Mouse (Mus musculus): ENCODE results near the gene Arl3.
A peak's percentile ranks its signal among the peaks of the same experiment; 100 is the strongest.

The Arl3 gene

DNA sequence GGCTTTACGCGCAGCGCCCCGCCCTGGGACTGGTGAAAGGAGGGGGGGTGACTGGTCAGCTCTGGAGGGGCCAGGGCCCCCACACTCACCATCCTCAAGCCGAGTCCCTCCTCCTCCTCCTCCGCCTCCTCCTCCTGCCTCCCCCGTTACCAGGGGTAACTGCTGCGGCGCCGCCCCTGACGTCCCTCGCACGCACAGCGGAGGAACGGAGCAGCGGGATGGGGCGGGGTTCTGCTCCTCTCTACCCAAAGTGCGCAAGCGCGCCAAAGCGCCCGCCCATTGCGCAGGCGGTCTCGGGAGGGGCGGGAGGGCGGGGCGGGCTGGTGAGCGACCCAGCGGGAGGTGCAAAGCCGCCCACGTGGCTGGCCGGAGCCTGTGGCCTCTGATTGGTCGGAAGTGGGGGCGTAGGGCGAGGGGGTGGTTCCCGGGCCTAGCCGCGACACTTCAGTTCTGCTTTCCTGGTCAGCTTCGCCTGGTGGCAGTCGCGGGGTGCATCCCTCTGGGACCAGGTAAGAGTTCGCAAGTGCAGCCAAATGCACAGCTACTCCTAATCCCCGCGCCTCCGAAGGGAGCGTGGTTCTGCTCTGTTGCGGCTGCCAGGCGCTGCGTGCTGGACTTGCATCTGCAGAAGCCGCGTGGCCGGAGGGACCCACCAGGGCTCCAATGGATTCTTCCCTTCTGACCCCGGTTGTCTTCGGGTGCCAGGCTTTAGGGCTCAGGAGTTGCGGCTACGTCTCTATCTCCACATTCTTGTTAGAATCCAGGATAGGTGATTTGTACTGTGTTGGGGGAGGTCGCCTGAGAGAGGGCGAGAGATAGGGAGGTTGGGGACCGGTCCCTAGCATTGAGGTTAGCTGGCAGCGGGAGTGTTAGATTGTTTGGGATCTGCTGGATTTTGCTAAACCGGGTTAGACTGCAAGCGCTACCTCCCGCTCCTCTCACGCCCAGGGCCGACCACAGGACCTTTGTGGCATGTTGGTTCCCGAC lies at the start of gene Arl3, which contains the start of gene Sfxn2:
Arl3 (minus strand) TSS at position 248 of the 987 bp plus-strand sequence.
Sfxn2 (plus strand) TSS at position 415 of the 987 bp plus-strand sequence.
- peak; percentile 89 for DNase-seq (ENCODE audit: low spot score)

DNA sequence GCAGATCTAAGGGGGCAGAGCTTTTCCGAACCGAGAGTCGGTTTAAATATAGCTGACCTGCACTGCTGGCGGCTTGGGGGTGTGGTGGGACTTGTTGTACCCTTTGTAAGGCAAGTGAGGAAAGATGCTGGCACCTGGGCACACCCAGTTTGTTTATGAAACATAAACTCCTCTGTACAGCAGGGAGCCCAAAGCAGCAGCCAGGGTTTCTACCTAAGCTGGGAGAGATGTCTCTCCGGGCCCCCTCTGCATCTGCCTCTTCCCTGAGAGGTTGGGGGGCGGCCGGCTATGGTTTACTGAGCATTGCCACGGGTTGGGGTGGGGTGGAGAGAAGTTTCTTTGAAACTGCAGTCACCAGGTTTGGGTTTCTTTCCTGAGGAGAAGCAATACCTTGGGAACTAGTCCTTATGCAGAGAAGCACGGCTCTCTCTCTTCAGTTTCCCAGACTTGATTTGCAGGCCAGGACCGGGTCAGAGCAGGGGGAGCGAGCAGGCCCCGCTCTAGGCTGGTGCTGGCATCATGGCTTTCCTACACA lies 49.7 kb upstream of the Arl3 start:
- no peak for DNase-seq (ENCODE audit: low spot score)

DNA sequence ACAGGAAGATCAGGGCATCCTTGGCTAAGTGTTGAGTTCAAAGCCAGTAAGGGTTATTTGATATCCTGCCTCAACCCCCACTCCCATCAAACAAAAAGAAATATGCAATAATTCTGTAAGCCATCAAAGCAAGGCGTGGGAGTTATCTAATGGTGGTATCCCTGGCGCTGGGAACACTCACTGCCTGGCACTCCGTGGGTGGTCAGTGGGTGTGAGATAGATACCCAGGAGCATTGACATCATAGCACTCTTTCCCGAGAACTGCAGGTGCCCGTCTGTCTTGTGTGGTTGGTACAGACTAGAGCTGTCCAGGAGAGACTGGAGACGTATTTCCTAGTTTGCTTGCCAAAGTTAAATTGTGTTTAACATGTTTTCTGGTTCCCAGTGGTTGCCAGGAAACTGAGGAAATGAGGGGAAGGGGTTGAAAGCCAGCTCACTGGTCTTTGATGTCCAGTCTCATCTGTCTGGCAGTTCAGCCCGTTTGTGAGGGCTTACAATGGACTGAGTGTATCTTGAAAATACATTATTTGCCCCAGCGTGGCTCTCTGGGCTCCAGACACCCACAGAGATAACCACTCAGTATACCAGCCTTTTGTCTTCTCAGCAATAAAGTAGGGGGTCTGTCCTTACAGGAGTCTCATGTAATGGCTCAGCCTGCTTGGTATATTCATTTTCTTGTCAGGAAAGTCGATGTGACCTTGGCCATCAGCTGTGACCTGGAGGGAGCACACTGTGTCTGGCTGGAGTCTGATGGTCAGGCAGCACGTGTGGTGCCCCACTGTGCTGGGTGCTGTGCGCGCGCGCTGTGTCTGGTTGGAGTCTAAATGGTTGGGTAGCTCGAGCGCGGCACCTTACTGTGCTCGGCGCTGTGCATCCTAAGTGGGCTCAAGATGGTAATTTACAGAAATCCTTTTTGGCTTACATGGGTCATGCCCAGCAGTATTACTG lies 48.5 kb upstream of the Arl3 start:
- DNase-seq (ENCODE audit: low spot score): no peak

DNA sequence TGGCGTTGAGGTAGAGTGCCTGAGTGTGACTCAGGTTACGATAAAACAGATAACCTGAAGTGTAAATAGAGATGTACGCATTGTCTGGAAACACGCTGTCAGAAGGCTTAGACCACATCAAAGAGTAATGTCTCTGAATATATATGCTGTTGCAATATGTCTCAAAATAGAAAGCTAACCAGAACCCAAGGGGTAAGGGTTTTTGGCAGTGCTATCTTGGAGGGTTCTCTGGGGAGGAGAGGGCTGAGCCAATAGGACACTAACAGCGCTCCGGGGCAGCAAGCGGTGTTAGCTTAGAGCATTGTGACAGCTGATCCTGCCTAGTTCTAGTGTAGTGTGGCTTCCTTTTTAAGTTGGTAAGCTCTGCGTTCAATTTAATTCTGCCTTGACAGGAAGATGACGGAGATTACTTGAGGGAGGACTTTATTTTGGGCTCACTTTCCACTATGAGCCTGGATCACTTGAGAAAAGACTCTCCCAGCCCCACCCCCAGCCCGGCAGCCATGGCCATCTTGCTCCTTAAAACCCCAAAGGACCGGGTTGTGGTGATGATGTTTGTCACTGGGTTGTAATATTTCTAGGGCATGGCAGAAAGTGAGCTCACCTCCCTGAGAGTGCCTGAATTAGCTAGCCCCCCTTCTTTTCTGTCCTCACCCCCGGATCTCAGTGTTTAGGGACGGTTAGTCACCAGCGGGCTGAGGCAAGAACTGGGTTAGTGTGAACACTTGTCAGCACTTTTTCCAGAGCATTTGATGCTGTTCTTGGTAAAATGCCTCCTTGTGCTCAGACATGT lies 47.2 kb upstream of the Arl3 start:
- no peak for DNase-seq (ENCODE audit: low spot score)

DNA sequence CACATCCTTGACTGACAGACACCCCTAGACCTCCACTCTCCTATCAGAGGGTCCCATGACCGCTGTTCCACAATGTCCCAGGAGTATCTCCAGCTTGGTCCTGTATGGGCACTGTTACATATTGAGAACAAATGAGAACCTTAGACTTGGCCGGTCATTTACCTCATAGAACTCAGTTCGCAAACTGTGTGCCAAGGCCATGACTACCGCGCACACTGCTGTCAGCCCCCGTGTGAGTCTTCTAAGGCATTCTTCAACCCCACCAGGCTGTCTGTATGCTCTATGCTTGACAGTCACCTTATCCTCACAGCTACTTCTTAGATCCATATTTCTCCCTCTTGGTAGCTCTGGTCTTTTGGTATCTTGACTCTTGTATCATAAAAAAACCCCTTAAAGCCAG lies 46.5 kb upstream of the Arl3 start:
- DNase-seq (ENCODE audit: low spot score): no peak

DNA sequence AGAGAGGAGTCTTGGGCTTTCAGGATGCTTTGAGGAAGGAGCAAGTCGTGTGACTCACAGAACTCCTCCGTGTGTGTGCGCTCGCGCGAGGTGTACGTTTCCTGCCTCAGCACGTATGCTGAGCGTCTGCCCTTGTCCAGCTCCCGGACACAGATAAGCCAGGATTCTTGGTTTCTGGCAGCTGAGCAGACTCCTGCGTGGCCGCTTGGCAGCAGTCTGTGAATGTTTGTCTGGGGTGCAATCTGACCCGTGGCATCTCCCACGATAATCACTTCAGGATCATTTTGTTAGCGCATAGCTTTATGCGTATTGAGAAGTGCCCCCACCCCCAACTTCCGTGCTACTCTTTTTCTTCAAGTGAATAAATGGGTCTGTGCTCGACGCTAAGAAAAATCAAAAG lies 46.0 kb upstream of the Arl3 start:
- DNase-seq (ENCODE audit: low spot score): no peak

DNA sequence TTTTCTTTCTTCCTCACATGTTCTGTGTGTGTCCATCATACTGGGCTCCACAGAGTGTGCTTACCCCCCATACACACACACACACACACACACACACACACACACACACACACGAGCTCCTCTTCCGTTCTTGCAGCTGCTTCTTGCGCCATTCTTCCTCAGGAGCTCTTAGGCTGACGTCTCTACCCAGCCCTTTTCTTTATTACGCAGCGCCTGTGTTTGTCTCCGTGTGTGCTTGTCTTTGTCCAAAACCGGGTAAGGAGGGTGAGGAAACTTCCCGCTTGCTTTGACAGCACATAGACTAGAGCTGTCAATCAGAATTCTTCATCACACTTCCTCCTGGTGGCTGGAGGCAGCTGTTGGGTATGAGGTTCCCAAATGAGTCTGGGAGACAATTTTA lies 45.3 kb upstream of the Arl3 start:
- DNase-seq (ENCODE audit: low spot score): no peak

DNA sequence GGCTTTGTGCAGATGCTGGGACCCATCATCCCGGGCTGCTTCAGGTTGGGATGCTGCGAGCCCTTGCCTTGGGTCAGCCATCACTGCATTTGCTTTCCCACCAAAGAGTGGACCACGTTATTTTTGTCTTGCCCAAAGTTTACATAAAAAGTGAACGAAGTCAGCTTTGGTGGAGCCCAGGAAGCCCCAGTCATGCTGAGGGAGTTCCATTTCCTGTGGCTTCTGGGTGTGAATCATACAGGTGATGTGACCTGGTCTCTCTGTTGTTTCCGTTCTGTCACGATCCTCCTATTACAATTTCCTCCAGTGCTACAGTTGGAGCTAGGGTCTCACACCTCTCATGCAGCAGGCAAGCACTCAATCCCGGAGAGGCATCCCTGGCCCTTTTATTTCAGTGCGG lies 44.4 kb upstream of the Arl3 start:
- DNase-seq (ENCODE audit: low spot score): no peak

DNA sequence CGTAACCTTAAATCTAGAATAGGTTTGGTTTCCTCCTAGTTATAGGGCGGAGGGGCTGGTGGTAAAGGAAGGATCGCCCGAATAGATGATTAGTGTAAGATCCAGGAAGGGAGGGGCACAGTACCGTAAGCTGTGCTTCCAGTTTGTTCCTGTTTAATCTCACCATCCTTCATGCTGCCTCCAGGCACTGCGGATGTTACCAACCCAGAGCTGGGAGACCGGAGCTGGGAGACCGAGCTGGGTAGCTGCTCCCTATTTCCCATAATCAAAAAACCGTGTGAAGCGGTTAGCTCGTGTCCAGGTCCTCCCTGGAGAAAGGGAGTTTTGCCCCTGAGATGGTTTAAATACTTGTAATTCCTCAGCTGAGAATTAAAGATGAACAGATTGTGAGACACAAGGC lies 43.4 kb upstream of the Arl3 start:
- DNase-seq (ENCODE audit: low spot score): no peak

DNA sequence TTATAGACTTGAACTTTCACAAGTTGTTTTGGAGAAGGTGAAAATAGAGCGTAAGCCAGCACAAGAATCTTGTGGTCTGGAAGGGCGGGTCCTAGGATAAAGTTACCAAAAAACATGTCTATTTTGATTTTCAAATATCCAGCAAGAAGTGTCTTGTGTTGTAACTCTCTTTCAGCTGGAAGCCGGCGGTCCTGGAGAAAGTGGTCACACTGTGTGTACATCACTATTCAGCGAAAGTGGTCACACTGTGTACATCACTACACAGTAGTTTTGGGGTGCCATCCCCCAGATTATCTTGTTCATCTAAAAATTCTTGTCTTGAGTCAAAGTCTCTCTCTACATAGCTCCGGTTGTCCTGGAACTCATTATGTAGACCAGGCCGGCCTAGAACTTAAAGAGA lies 35.2 kb upstream of the Arl3 start:
- DNase-seq (ENCODE audit: low spot score): no peak

DNA sequence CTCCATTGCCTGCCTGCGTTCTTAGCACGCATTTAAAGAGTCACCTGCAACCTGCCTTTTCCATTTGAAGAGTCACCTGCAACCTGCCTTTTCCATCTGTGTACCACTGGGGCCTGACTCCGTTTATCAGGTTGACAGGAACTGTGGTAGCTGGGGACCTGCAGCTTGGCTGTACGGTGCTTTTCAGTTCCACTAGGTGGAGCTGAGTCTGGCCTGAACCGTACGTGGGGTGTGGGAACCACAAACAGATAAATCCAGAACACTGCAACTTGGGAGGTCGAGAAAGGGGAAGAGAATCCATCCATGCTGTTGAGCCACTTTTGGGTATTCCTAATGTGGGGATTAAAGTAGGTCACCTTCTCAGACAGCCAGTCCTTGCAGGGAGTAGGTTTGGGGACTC lies 34.4 kb upstream of the Arl3 start:
- no peak for DNase-seq (ENCODE audit: low spot score)

DNA sequence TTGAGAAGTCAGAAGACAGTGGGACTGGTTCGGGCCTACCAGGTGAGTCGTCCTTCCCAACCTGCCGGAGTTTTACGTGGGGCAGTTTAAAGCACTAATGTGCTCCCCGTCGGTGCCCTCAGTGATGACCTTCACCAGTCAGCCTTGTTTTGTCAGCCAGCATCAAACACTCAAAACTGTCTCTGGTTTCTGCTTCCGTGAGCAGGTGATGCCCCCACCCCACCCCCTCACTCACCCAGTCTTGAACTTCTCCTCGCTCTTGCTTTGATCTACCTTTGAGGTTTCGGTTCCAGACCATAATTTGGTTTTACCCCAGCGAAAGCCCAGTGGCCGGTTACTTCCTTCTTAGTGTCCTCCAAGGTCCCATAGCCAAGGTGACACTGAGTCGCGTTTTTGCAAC lies 33.7 kb upstream of the Arl3 start:
- no peak for DNase-seq (ENCODE audit: low spot score)

DNA sequence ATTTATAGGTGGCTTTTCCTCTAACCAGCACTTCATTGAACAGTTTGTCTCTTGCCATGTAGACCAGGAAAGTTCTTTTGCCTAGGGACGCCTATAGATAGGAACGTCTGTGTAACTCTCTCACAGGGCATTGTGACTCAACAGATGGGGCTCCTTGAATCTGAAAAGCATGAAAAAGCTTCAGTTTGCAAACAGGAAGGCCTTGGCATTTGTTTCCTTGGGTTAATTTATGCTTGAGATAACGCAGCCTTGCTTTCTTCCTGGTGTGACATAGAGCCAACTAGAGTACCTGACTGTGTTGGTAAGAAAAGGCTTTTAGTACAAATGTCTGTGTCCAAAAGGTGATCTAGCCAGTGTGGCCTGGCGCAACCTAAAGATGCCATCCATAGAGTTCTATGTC lies 29.4 kb upstream of the Arl3 start:
- DNase-seq (ENCODE audit: low spot score): no peak

DNA sequence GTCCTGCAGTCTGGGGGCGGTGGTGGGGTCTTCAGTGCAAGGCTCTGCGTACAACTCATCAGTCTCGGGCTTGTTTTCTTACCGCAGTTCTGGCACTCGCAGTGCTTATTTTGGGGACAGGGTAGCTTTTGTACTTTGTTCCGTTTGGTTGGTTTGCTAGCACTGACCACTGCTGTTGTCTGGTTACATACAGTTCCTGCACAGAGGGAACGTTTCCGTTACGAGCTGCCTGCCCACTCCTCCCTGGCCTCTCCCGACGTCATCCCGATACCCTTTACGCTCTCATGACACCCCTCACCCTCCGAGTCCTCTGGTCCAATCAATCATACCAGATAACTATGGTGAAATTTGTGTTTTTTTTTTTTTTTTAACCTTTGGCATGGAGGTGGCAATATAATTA lies 28.5 kb upstream of the Arl3 start:
- no peak for DNase-seq (ENCODE audit: low spot score)

DNA sequence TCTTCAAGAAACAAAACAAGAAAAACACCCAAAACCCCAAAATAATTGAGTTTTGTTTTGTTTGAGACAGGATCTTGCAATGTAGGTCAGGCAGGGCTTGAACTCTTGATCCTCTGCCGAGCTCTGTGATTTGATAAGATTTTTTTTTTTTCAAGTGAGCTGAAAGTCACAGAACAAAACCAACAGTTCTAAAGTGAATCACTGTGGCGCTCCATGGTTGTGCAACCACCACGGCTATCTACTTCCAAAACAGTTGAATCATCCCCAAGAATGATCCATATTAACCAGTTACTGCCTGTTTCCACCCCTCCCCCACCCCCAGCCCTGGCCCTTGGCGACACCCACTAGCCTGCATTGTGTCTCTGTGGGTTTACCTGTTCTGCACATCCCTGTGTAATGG lies 27.4 kb upstream of the Arl3 start:
- no peak for DNase-seq (ENCODE audit: low spot score)

DNA sequence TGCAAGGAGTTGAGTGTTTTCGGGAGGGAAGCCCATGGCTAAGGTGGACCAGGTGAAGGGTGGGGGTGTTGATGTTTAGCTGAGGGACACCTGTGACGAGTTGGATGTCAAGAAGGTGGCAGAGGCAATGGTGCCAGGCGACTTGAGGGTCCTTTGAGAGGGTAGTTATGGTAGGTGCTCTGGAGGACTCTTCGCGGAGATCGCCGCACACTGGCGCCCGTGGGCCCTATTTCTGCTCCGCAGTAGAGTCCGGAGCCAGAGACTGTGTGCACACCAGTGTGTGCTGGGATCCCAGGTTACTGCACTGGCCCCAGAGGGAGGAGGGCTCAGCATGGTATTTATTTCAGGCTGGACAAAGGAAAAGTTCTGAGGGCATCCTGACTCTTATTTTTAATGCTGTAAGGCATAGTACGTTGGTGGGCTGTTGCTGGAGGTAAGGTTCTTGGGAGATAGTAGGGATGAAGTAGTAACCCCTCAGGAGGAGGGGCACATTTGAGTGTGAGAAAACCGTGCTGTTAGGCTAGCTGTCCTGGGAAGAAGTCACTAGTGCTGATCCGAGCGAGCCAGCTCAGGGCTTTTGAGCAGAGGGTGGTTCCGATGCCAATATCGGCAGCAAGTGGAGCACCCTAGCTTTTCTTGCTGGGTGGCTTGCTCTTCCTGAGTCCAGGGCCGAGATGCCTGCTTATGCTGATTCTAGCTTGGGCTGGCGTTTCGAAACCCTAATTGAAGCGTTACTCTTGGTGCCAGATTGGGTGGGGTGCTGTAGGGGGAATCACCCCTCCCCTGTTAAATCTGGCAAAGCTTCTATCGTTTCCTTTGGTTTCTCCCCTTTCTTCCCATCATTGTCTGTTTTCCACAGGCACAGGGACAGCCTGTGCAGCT lies 26.6 kb upstream of the Arl3 start:
- no peak for DNase-seq (ENCODE audit: low spot score)

DNA sequence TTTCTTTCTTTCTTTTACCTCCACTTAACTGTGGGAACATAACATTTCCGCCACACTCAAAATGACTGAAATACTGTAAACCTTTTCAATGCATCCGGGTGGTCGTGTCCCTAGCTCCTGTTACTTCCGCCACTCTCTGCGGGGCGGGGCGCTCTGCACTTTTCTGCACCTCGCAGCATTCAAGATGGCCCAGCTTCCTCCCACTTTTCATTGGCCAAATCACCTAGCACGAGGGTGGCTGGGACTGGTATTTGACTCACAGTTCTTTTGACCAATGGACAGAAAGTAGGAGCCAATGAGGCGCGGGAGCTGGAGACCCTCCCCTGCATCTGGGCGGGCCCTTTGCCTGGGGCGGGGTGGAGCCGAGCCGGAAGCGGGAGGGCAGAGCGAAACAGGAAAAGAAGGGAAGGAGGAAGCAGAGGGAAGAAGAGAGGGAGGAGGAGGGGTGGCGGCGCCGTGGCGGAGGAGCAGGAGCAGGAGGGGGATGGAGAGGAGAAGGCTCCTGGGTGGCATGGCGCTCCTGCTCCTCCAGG lies 25.8 kb upstream of the Arl3 start, which contains the start of gene Wbp1l:
Wbp1l (plus strand) TSS at position 365 of the 533 bp plus-strand sequence.
- DNase-seq (ENCODE audit: low spot score): peak; percentile 99

DNA sequence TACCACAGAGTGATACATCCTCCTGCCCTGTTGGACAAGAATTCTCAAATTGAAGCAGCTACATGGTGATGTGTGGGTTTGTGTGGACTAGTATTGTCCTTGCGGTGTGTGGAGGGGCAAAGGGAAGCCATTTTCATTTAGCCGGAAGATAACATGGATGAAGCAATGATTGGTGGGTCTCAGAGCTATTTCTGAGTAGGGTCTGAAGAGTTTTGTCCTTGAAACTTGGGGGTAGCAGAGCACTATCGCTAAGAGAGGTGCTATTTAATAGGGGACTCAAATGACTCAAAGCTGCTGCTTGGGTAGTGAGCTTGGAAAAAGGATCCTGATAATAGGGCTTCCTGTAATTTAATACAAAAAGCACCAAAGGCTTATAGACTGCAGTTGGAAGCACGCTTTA lies 25.2 kb upstream of the Arl3 start:
- no peak for DNase-seq (ENCODE audit: low spot score)

DNA sequence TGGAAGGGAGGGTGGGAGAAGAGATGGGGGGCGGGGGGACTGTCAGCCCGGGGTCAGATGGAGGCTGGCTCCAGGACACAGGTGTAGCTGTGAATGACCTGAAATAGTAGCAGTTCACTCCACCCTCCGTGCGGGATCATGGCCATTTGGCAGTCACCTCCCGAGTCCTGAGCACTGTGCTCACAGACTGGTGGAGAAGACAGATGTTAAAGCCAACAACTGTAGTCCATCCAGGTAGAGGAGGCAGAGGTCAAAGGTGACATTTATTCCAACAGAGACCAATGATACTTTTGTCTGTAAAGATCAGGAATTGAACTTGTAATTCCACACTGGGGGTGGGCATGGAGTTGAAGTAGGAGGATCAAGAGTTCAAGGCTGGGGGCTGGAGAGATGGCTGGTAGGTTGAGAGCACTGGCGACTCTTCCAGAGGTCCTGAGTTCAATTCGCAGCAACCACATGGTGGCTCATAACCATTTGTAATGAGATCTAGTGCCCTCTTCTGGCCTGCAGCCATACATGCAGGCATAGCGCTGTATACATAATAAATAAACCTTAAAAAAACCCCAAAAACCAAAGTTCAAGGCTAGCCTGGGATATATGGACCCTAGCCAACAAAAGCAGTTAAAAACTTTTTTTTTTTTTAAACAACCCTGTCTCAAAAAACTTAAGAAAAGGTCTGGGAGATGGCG lies 19.9 kb upstream of the Arl3 start:
- DNase-seq (ENCODE audit: low spot score): no peak

DNA sequence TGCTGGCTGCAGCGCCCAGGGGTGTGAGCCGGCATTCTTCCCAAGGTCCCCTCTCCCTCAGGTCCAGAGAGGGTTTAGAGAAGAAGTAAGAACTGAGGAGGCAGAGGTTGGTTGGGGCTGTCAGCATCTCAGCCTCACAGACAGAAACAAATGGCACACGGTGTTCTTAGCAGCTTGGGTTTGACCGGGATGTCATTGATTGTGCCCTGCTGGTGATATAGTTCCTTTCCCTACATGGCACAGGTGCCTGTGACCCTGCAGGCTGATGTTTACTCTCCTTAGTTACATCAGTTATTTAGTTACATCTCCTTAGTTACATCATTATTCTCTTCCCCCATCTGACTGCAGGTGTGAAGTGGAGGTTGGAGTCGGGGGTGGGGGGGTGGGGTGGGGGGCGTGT lies 18.6 kb upstream of the Arl3 start:
- DNase-seq (ENCODE audit: low spot score): no peak

Data from left cerebral cortex, adult 11 months (tissue).